Mouse (Mus musculus): ENCODE measurements around the gene Fbxl5. TPM values are rescaled to one million over a fixed set of nuclear protein-coding genes. Genes with fewer than 3 reads are reported as not detected.

Gene Fbxl5
- total RNA-seq (2014; fragmentation: Nextera tagmentation) (63.6 and 64.5 TPM in 2 replicates), total RNA-seq (2017) (119 and 124 TPM in 2 replicates), polyA plus RNA-seq (2012) (18.2 and 20.0 TPM in 2 replicates)

DNA sequence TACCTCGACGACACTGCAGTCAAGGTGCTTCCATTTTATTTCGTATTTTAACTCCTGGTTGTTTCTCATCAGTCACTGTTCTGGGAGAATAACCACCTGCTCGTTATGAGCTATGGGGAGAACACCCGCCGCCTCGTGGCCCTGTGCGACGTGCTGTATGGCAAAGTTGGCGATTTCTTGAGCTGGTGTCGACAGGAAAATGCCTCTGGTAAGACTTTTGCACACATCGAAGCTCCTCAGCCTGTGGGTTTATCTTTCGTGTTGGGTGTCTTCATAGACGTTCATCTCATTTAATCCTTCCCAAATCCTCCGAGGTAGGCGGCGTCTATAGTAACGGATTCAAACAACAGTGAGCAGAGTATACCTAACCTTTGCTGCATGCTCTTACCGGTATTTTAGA is at the start of gene Fbxl5:
Gene Fbxl5 (minus strand): TSS at position 101 of the 400 bp plus-strand sequence.
- Histone ChIP-seq H3K9me3 (replicated peaks) (no peaks in the 10 kb centered on the region), H3K4me1 (ENCODE audit: insufficient read depth, low read depth, low read length) (peaks cover 3% of the 10 kb centered on the region; the same call in 1 of the 2 replicates), H3K4me3 (ENCODE audit: low read depth, low read length) (no peak within 1 kb of the TSS), H3K27me3 (ENCODE audit: insufficient read depth, low read length) (peaks cover 6% of the 10 kb centered on the region; the same call in 1 of the 2 replicates), H3K36me3 (replicated peaks) (no peaks in the 10 kb centered on the region)
- ATAC-seq (ENCODE audit: extremely low read depth, insufficient number of reproducible peaks, low FRiP score, poor library complexity, severe bottlenecking) (no peak), DNase-seq (ENCODE audit: low spot score) (no peak)
- TF ChIP-seq GATA2 (IDR thresholded peaks at IDR 0.05; ENCODE audit: borderline replicate concordance, low read depth, low read length) (no peak), TAL1 (conservative IDR thresholded peaks at IDR 0.05; ENCODE audit: low read depth, low read length) (no peak), GATA1 (IDR thresholded peaks at IDR 0.05; ENCODE audit: borderline replicate concordance, low read length) (no peak), CTCF (IDR thresholded peaks at IDR 0.05; ENCODE audit: low read depth, low read length) (no peak), POLR2AphosphoS5 (IDR thresholded peaks at IDR 0.05; ENCODE audit: insufficient replicate concordance, low read depth, low read length) (no peak)

DNA sequence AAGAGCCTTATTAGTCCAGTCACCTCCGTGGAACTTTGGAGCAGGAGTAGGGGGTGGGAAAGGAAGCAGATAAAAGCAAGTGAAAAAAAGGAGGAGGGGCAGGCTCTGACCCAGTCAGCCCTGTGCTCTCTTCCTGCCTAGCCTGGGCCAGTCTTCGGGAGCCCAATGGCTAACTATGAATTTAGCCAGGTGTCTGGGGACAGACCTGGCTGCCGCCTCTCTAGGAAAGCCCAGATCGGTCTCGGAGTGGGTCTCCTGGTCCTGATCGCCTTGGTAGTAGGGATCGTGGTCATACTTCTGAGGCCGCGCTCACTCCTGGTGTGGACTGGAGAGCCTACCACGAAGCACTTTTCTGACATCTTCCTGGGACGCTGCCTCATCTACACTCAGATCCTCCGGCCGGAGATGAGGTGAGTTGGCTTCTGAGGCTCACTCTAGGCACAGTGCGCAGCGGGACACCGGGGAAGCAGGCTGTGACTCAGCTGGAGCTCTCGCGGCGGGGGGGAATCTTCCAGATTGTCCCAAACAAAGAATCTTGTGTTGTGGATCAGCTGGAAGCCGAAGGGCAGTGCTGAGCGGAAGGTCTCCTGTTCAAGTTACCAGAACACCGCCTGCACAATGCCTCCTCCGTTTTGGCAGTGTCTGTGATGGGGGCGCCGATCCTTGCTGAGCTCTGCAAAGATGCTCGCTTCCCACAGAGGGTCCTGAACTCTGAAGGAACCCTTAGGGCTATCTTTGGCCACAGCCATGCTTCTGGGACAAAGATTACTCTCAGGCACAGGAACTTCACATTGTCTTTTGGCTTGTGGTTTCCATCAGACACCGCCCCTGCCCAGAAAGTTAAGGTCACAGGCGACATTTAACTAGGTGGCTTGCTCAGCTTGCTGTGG is 47.5 kb upstream of the Fbxl5 start:
- Histone ChIP-seq H3K9me3 (replicated peaks) (no peaks in the 10 kb centered on the region), H3K36me3 (replicated peaks) (no peaks in the 10 kb centered on the region), H3K4me1 (ENCODE audit: insufficient read depth, low read depth, low read length) (no peaks in the 10 kb centered on the region; the same call in 1 of the 2 replicates), H3K4me3 (ENCODE audit: low read depth, low read length) (no peak overlapping the region), H3K27me3 (ENCODE audit: insufficient read depth, low read length) (peaks cover 8% of the 10 kb centered on the region; the same call in 1 of the 2 replicates)
- DNase-seq (ENCODE audit: low spot score) (no peak), ATAC-seq (ENCODE audit: extremely low read depth, insufficient number of reproducible peaks, low FRiP score, poor library complexity, severe bottlenecking) (no peak)
- TF ChIP-seq TAL1 (conservative IDR thresholded peaks at IDR 0.05; ENCODE audit: low read depth, low read length) (no peak), POLR2AphosphoS5 (IDR thresholded peaks at IDR 0.05; ENCODE audit: insufficient replicate concordance, low read depth, low read length) (no peak), CTCF (IDR thresholded peaks at IDR 0.05; ENCODE audit: low read depth, low read length) (no peak), GATA2 (IDR thresholded peaks at IDR 0.05; ENCODE audit: borderline replicate concordance, low read depth, low read length) (no peak), GATA1 (IDR thresholded peaks at IDR 0.05; ENCODE audit: borderline replicate concordance, low read length) (no peak)

DNA sequence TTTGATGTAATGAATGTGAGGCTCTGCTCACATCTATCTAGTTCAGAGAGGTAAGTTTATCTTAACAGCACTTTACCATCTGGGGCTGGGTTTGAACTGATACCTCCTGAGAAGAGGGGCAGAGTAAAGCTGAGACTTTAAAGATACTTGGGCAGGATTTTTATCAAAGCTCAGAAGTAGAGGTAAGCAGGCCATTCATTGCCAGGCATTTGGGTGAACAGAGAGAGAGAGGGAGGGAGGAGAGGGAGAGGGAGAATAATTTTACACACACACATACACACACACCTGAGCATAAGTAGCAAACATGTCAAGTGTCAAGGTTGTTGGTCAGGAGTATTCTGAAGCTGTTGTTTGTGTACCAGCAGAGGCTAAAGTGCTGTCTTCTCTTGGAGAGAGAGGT is 46.8 kb upstream of the Fbxl5 start, which contains the start of gene Cd38:
Gene Cd38 (plus strand): TSS at position 301 of the 400 bp plus-strand sequence.
- H3K27me3 ChIP-seq (ENCODE audit: insufficient read depth, low read length): peaks cover 8% of the 10 kb centered on the region; the same call in 1 of the 2 replicates
- no peaks in the 10 kb centered on the region for H3K36me3 ChIP-seq (replicated peaks)
- DNase-seq (ENCODE audit: low spot score) (no peak), ATAC-seq (ENCODE audit: extremely low read depth, insufficient number of reproducible peaks, low FRiP score, poor library complexity, severe bottlenecking) (no peak)
- no peaks in the 10 kb centered on the region; the same call in 1 of the 2 replicates for H3K4me1 ChIP-seq (ENCODE audit: insufficient read depth, low read depth, low read length)
- H3K9me3 ChIP-seq (replicated peaks): no peaks in the 10 kb centered on the region
- TF ChIP-seq CTCF (IDR thresholded peaks at IDR 0.05; ENCODE audit: low read depth, low read length) (no peak), POLR2AphosphoS5 (IDR thresholded peaks at IDR 0.05; ENCODE audit: insufficient replicate concordance, low read depth, low read length) (no peak), TAL1 (conservative IDR thresholded peaks at IDR 0.05; ENCODE audit: low read depth, low read length) (no peak), GATA1 (IDR thresholded peaks at IDR 0.05; ENCODE audit: borderline replicate concordance, low read length) (no peak), GATA2 (IDR thresholded peaks at IDR 0.05; ENCODE audit: borderline replicate concordance, low read depth, low read length) (no peak)
- H3K4me3 ChIP-seq (ENCODE audit: low read depth, low read length): no peak within 1 kb of the TSS

DNA sequence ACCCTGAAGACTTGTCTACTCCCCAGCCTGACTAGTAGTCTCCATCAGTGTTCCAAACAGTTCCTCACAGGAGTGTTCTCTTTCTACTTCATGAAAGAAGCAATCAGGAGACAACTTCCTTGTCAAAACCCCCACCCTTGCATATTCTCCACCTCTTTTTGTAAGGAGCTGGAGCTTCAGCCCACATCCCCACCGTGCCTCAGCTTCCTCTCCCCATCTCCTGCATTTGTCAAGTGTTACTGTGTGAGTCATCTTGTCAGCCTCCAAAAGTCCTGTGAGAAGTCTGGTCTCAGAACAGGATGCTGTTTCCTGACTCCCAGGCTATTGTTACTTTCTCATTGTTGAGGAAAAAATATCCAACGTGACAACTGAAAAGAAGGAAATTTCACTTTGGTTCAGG is 43.9 kb upstream of the Fbxl5 start:
- Histone ChIP-seq H3K27me3 (ENCODE audit: insufficient read depth, low read length) (peaks cover 8% of the 10 kb centered on the region; the same call in 1 of the 2 replicates), H3K4me3 (ENCODE audit: low read depth, low read length) (no peak overlapping the region), H3K4me1 (ENCODE audit: insufficient read depth, low read depth, low read length) (no peaks in the 10 kb centered on the region; the same call in 1 of the 2 replicates), H3K9me3 (replicated peaks) (no peaks in the 10 kb centered on the region), H3K36me3 (replicated peaks) (no peaks in the 10 kb centered on the region)
- DNase-seq (ENCODE audit: low spot score) (no peak), ATAC-seq (ENCODE audit: extremely low read depth, insufficient number of reproducible peaks, low FRiP score, poor library complexity, severe bottlenecking) (no peak)
- TF ChIP-seq CTCF (IDR thresholded peaks at IDR 0.05; ENCODE audit: low read depth, low read length) (no peak), GATA1 (IDR thresholded peaks at IDR 0.05; ENCODE audit: borderline replicate concordance, low read length) (no peak), TAL1 (conservative IDR thresholded peaks at IDR 0.05; ENCODE audit: low read depth, low read length) (no peak), POLR2AphosphoS5 (IDR thresholded peaks at IDR 0.05; ENCODE audit: insufficient replicate concordance, low read depth, low read length) (no peak), GATA2 (IDR thresholded peaks at IDR 0.05; ENCODE audit: borderline replicate concordance, low read depth, low read length) (no peak)

DNA sequence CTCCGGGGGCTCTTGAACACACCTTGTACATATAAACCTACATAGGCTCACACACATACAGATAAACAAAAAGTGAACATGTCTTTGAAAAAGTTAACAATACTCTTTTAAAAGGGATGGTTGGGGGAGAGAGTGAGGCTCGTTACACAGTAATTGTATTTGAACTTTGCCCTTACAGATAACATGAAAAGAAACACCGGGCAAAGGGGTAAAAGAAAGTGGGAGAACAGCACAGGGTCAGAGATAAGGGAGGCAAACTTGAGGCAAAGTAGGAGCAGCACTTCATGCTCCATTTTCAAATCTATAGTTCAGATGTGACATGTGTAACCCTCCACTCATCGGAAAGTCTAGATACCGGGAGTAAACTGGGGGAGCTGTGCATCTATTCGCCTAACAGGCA is 42.2 kb upstream of the Fbxl5 start:
- Histone ChIP-seq H3K9me3 (replicated peaks) (no peaks in the 10 kb centered on the region), H3K4me1 (ENCODE audit: insufficient read depth, low read depth, low read length) (no peaks in the 10 kb centered on the region), H3K4me3 (ENCODE audit: low read depth, low read length) (no peak overlapping the region), H3K36me3 (replicated peaks) (no peaks in the 10 kb centered on the region), H3K27me3 (ENCODE audit: insufficient read depth, low read length) (peaks cover 2% of the 10 kb centered on the region; the same call in 1 of the 2 replicates)
- DNase-seq (ENCODE audit: low spot score) (no peak), ATAC-seq (ENCODE audit: extremely low read depth, insufficient number of reproducible peaks, low FRiP score, poor library complexity, severe bottlenecking) (no peak)
- TF ChIP-seq TAL1 (conservative IDR thresholded peaks at IDR 0.05; ENCODE audit: low read depth, low read length) (no peak), GATA1 (IDR thresholded peaks at IDR 0.05; ENCODE audit: borderline replicate concordance, low read length) (no peak), CTCF (IDR thresholded peaks at IDR 0.05; ENCODE audit: low read depth, low read length) (no peak), GATA2 (IDR thresholded peaks at IDR 0.05; ENCODE audit: borderline replicate concordance, low read depth, low read length) (no peak), POLR2AphosphoS5 (IDR thresholded peaks at IDR 0.05; ENCODE audit: insufficient replicate concordance, low read depth, low read length) (no peak)

All from G1E (cell line).